Mouse (Mus musculus): ENCODE measurements around the gene Cep135. TPM values are rescaled to one million over a fixed set of nuclear protein-coding genes. Genes with fewer than 3 reads are reported as not detected.

Gene Cep135
- polyA plus RNA-seq, 1 experiment from 2014 or later, result 2.7 TPM

- Histone ChIP-seq H3K4me3 (ENCODE audit: low read depth, low read length) (no peak overlapping the region), H3K9me3 (ENCODE audit: low read length) (no peaks in the 10 kb centered on the region), H3K4me2 (ENCODE audit: low read depth, low read length) (no peak overlapping the region), H3K36me3 (replicated peaks; ENCODE audit: insufficient read depth, low read length) (no peaks in the 10 kb centered on the region), H3K27me3 (ENCODE audit: insufficient read depth, low read length) (no peaks in the 10 kb centered on the region), H3K27ac (ENCODE audit: low read depth) (no peak overlapping the region), H3K4me1 (ENCODE audit: insufficient read depth) (peaks cover 4% of the 10 kb centered on the region), H3K9ac (replicated peaks) (no peak overlapping the region)
- 87% methylated on average over 12 of the region's 12 CpGs for WGBS (ENCODE audit: insufficient replicate concordance)
- TF ChIP-seq CTCF (IDR thresholded peaks at IDR 0.05; ENCODE audit: low read depth) (no peak), EP300 (IDR thresholded peaks at IDR 0.05; ENCODE audit: low read depth) (no peak)
- ATAC-seq (no peak), DNase-seq (no peak)
These were observed 103.4 kb downstream of the Cep135 start for GRCm38 (mm10) chr5:76691706-76692424.

Other genes with a start within 250 kb of the Cep135 start
- not detected in 2 replicates for gene Nmu, start 224.9 kb upstream of the Cep135 start, polyA plus RNA-seq (2015; fragmentation: Nextera tagmentation; extraction: Ambion mirVana)
- not detected in 2 replicates for gene Gm7271, start 104.7 kb upstream of the Cep135 start, polyA plus RNA-seq (2015; fragmentation: Nextera tagmentation; extraction: Ambion mirVana)
- gene Exoc1, start 59.4 kb upstream of the Cep135 start, polyA plus RNA-seq (2015; fragmentation: Nextera tagmentation; extraction: Ambion mirVana), result 7.0 and 7.2 TPM in 2 replicates
- 2.5 and 3.9 TPM in 2 replicates for gene C530008M17Rik, start 67.8 kb downstream of the Cep135 start, polyA plus RNA-seq (2015; fragmentation: Nextera tagmentation; extraction: Ambion mirVana)